Mouse (Mus musculus): ENCODE data around the gene Lgals3bp. TPM values are rescaled to one million over a fixed set of nuclear protein-coding genes. Genes with fewer than 3 reads are reported as not detected.

Lgals3bp gene
- total RNA-seq, 2 experiments from 2014 or later = 10.7 to 18.2 TPM

DNA sequence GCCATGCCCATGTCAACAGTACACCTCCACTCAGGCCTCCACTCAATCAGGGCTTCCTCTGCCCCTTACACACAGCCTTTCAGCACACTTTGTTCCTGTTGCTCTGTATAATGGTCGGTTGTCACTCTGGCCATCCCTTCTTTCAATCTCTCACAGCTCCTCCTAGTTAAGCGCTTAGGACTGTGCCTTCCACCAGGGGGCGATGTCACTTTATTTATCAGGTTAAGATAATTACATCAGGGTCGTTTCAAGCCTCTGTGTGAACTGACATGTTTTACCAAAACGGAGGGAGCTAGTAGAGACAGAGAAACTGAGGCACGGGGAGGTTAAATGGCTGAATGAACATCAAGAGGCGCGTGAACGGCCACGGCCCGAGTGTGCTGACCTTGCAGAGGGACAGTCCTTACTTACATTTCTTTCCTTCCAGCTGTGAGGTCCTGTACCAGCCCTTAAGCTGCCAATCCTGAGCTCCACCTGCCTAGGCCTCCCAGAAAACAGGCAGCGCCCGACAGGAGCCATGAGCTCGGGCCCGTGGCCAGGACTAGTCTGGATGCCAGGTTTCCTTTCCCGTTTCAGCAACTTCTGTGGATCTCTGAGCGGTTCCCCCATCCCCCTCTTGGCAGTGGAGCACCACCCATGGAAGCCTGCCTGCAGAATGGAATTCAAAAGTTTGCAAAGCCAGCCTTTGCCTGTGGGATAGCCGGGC, 21.5 kb upstream of the Lgals3bp start:
- peak; percentile 89 for DNase-seq

DNA sequence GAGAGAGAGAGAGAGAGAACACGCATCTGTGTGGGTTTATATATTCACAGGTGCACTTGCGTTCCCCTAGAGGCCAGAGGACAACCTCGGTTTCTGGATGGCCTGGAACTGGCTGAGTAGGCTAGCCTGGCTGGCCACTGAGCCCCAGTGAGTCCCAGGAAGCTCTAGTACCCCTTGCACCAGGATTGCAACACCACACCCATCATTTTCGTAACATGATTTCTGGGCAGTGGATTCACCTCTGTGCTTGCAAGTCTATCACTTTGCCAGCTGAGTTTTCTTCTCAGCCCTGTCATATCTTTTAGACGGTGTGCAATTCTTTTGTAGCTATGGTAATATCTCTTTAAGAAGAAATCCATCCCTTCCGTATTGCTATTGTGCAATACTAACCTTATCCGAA, 18.4 kb upstream of the Lgals3bp start:
- DNase-seq = no peak

DNA sequence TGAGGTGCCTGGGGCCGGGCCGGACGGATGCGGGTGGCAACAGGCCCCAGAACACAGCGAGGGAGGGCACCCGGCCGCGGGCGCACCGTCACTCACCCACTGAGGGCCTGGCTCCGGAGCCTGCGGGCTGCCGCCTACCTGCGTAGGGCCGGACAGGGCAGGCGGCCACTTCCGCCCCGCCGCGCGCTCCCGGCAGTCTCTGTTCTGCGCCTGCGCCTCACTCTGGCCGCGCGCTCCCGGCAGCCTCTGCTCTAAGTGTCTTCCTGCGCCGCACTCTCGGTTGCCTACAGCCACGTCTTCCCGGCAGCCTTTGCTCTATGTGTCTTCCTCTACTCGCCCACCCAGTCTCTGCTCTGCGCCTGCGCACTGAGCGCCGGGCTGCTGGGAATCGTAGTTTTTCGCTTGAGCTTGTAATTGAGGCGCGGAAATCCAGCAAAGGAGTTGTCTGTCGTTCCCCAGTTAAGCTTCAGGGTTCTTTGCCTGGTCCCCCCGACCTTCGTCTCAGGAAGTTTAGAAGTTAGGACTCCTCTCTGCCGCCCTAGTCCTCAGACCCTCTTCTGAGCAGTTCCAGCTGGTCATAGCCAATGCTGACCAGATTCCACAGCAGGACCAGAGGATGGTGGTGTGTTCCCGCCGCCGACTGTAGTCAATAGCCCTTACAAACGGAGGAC, 17.1 kb upstream of the Lgals3bp start, which contains the start of gene Cant1:
Gene Cant1, minus strand, starts transcription at position 253 of the 671 bp plus-strand sequence.
- DNase-seq = peak; percentile 93

DNA sequence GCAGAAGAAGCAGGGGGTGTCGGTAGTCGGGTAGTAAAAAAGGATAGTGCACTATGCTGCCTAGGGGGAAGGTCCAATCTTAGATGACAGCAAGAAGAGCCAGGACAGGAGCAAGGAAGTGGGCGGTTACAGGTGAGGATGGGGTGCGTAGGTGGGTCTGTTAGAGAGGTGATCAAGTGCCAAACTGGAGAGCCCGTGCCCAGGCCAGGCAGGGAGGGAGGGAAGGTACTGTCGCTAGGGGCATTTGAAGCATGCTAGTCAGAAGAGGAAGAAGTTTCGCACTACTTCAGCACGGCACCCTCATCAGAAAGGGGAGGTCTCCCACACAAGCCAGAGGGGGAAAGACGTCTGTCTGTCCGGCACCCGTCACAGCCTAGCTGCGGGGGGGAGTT, 16.5 kb upstream of the Lgals3bp start:
- no peak for DNase-seq

DNA sequence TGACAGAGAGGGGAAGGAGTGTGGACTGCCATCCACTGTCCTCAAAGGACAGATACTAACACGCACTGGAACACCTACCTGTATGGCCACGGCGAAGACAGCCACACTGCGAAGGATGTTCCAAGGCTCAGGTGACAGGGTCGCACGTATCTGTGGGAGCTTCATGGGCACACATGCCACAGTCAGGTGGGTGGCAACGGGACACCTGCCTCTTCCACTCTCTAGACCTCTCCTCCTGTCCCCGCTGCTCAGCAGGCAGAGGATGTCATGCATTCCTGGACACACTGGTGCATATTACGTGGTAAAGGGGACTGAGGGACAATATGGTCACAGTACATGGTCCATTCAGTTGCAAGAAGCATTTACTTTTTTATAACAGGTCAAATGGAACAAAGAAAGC, 15.6 kb upstream of the Lgals3bp start:
- DNase-seq = no peak

DNA sequence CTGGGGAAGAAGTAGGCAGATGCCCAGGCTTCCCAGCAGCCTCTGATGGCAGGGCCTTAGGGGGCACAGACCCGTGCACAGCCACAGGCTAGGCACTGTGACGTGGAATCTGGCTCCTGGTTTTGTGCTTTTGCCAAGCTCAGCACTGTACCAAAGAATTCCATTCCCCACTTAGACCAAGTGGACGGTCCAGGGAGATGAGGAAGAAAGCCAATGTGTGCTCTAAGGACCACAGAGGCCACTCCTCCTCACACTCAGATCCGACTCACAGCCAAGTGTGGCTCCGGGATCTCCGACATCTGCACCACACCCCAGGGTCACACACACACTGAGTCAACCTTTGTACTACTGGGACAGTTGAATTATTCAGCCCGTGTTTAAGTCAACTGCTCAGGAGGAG, 14.2 kb upstream of the Lgals3bp start:
- peak; percentile 39 for DNase-seq

DNA sequence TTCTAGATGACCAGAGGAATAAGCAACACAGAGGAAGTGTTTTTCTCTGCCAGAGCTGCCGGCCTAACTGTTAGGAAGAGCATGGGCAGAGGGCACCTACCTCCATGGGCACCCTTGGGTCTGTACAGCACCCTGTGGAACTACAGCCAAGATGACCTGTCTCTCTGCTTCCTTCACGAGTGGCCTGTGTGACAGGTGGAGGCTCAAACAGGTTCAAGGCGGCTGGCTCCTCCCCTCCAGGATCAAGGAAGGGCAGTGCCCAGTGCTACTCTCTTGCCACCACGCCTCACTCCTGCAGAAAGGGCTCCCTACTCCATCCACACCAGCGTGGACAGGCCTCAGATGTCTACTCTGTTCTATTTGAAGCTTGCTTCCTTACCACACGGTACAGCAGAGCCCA, 13.7 kb upstream of the Lgals3bp start:
- DNase-seq = no peak

DNA sequence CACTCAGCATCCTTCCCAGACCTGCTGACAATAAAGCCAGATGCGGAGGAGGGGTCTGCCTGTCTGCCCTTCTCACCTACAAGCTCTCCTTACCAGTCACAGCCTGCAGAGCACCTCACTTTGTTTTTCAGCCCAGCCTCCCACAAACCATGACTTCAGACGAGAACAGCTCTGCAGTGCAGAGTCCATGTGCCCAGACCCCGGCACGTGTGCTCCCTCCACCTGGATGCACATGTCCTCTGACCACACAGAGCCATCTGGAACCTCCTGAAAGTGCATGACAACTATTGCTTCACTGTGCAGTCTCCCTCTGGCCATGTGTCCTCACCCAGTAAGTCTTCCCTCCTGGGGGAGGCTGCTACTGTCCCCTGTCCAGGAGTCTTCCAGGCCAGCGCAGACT, 12.4 kb upstream of the Lgals3bp start:
- no peak for DNase-seq

DNA sequence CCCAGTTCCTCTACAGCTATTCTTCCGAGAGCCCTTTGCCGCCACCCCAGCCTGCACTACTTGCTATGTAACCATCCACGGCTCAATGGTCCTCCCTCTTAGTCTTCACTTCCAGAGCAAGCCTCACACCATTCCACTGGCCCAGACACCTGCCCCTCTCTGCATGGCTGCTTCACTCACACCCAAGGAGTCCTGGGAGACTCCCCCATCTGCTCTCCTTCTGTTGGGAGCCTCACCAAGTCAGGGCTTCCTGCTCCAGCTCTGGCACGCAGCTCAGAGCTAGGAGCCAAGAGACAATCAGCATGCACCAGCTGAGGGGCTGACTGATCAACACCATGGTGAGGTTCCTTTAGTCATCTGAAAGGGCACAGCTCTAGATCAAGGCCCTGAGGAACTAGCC, 11.2 kb upstream of the Lgals3bp start:
- DNase-seq = no peak

DNA sequence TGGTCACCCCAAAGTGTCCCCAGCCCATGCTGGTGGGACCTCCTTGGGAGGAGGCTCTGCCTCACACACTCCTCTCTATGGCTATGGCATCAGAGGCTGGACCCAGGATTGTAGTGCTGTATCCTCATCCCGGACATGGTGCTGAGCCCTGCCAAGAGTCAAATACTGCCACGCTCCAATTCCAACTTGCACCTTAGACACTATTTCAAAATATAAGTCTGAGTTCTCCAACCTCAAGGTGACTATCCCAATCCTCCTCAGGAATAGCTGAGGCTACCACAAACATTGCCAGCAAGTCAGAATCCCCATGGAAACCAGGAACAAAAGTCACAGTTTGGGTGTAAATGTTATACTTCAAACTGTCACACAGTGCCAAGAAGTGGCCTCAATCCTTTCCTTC, 10.7 kb upstream of the Lgals3bp start:
- DNase-seq = no peak

DNA sequence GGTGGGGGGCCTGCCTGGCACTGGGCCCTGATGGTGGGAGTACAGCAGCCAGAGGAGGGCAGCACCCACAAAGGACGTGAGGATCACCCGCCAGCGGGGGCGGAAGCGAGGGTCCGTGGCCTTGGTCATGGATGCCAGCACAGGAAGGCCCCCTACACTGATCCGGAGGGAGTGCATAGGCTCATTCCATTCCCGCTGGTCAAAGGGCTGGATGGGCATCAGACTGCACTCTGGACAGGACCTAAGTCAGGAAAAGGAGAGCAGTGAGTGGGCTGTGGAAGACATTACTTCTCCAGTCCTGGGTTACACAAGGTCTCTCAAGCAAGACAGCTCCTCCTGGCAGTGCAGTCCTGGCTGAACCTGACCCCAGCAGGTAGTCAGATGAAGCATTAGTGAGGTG, 9.4 kb upstream of the Lgals3bp start:
- no peak for DNase-seq

DNA sequence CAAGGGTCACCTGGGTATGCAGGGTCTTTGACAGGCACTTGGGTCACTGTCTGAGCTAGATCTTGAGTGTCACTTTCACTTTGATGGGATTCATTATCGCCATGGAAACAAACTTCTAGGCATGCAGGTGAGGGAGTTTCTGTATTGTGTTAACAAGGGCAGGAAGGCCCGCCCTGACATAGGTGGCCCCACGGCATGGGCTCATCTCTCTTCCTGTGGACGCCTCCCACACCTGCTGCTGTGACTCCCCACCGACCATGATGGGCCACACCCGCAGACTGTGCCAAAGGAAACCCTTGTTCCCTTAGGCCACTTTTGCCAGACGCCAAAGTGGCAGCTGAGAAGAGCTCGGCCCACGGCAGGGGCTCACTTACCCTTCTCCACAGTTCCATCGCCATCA, 8.6 kb upstream of the Lgals3bp start:
- no peak for DNase-seq

DNA sequence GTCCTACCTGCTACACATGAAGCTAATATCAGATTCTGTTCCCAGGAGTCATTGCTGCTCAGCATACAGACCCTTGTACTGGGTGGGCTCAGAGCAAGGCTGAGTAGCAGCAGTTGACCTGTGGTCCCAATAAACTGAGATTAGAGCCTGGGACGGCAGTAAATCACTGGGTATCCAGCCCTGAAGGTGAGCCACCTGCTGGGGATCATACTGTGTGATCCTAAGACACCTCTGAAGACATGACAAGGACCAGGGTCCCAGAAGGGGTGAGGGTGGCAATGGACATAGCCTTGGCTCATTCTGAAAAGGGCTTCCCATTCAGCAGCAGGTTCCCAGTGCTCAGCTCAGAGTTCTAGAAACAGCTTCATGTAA, 8.2 kb upstream of the Lgals3bp start:
- no peak for DNase-seq

DNA sequence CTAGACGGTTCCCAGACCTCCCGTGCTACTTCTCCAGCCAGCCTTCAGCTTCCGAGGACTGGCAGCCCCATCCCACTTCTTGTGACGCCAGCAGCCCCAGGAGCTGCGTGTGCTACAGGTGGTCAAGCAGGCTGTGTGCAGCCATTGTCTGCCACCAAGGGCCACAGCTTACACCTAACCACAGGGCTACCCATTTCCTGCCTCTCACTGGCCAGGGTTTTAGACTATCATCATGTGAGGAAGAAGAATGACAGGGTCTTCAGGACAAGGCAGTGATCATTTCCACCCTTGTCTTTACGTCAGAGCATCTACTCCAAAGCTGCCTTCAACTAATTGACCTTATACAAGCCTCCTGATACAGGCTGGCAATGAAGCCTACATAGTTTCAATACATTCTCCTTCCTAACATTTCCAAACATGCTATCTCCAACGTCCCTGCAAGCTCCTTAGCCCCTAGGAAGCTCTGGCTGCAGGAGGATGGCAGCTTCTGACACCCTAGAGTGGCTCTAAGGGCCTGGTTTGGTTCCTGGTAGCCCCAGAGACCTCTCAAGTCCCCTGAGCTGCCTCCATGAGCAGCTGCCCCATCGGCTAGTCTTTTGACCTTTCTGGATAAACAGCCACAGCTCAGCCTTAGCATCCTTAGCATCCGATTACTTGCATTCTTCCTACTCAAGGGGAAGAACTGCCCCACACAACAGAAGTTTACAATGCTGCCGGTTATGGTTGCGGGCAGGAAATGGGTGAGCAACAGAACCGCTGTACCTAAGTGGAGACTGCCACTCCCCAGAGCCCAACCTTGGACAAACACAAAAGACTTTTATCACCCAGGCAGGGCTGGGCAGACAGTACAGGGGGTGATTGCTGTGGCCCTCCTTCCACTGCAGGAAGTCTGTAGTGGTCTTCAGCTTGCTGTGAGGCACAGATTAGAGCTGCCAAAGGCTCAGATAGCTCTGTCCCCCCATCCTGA, 7.5 kb upstream of the Lgals3bp start:
- DNase-seq = no peak

DNA sequence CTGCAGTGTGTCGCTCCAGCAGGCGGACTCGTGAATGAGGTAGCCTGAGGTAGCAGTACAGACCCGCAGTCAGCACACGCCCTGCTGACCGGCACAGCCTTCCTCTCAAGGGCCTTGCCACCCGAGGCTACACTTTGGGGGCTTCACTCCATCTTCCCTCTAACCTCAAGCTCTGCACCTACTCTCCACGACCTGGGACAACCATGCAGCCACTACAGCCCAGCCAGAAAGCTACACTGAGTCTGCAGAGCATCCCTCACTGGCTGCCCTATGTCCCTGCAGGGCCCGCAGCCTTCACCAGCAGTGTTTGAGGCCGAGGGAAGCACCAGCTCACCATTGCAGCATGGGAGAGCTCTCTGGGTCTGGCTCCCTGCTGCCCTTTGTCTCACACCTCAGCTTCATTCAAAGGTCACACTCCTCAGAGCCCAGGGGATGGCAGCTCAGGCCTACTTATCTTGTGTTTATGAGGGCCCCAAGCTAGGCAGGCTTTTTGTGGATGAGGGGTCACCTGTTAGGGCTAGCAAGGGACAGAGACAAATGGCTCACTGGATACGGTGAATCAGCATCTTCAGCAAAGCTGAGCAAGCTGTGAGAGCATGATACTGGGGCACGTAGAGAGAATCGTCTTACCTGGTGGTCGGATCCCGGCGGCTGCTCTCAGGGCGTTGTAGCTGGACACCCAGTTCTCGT, 6.3 kb upstream of the Lgals3bp start:
- DNase-seq = no peak

DNA sequence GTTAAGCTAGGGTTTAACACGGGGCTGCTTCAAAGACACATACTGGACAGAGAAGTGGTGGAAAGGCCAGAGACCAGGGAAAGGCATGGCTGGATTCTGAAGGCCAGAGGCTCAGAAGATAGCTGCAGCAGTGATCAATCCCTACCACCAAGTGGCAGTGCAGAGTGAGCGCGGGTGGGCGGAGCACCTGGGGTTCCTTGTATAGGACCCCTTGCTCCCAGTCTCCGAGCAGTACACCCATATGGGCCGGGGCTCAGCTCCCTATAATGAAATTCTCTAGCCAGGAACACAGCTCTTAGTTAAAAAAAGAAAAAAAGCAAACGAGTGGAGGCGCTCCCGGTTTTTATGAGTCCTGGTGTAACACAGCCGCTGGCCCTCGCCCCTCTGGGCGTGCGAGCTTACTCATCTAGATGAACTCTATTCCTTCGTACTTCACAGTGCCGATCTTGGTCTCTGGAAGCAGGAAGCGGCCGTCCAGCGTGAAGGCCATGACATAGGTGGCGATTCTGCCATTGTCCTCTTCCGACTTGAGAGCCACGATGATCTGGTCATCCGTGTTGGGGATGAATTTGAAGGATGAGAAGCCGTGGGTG, 5.5 kb upstream of the Lgals3bp start:
- DNase-seq = peak; percentile 61

DNA sequence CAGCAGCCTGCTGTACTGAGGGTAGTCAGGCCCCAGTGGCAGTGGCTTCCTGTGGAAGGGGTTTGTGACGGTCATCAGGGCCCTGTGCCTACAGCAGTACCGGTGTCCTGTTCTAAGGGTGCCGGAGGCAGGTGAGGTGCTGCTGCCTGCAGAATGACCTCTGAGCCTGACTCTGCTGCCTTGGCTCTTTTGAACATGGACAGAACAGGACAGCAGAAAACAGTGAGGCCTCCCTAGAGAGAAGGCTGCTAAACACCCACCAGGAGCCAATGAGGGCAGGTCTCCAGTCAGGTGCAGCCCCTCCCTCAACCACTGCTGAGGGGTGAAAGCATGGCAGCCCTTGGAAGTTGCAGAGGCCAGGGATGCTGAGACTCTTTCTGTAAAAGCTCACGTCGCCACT, 4.6 kb upstream of the Lgals3bp start:
- no peak for DNase-seq

DNA sequence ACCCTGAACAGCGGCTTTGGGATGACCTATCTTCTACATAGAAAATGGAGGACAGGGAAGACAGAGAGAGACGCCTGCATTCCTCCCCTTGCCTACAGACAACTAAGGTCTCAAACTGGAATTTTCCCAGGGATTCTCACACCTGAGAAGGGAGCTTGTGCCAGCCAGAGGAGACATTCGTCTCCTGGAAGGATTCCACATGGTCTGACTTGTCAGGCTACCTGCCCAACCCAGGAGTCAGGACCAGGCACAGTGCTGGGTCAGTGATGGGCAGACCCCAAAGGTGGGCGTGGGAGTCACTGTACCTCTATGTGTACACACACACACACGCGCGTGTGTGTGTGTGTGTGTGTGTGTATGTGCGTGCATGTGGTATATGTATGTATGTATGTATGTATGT, 3.4 kb upstream of the Lgals3bp start:
- DNase-seq = no peak

DNA sequence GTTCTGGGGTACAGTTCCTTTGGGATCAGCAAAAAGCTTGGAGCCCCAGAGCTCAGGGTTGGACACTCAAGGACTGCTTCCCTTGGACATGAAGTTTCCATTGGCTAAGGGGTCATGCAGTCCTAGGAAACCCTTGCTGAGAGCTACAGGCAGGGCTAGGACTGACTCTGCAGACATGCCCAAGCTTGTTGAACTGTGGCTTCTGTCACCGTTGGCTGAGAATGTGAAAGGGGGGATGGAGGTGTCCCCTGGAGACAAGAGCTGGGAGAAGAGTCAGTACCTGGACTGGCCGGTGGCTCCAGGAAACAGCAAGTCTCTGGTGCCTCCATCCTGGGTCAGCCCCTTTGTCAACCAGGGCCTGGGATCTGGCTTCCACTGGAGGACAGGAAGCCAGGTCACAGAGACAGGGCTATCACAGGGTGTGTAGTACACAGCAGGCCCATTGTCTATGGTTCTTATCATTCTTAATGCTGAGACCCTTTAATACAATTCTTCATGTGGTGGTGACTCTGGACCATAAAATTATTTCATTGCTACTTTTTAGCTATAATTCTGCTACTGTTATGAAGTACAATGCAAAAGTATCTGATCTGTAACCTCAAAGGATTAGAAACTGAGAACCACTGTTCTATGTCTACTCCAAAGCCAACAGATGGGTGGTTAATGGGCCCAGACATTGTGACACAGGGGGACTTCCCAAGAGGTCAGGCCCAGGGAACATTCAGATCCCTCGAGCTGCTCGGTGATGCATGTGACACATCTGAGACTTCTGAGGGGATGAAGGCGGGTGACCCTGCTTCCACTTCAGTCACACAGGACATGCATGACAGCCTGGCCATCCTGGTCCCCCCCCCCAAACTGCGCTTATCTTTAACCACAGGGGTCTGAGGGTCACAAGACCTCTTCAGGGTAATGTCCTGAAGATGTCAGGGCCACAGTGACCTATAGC, 2.3 kb upstream of the Lgals3bp start:
- DNase-seq = no peak

DNA sequence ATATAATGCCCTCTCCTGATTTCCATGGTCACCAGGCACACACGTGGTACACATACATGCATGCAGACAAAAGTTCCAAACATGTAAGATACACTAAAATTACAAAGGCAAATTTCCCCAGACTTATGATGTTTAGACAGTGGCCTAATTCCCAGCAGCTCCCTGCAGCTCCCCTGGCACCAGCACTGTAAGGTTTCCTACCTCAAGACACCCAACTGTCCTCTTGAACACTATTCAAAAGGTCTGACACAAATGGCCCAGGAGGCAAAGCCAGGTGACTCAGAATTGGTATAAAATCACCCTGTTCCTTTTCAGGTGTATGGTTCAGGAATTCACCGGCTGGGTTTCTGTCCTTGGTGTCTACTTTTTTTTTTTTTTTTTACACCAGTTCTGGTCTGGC, 1.3 kb upstream of the Lgals3bp start:
- DNase-seq = no peak

DNA sequence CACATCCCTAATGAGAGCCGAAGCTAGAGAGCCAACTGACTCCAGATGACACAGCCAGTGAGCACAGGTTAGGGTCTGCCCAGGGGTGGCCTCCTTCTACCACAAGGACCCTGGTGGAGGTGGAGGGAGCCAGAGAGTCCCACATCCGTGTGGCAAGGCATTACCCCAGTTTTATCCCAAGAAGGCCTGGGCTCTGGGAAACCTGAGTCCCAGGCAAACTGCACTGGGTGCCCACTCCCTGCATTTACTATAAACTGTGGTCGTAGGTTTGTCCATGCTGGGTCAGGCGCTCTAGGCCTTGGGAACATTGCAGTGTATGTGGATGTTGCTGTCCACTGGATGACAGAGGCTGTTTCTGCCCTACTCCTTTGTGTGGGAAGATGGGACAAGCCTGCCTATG, 697 bp downstream of the Lgals3bp start:
- no peak for DNase-seq

Measured in gastrocnemius, postnatal 10 days (tissue).